Mouse (Mus musculus) hindbrain, postnatal 0 days (tissue): ENCODE results near the gene Ssbp4. TPM values are rescaled to one million over a fixed set of nuclear protein-coding genes. Genes with fewer than 3 reads are reported as not detected.
A peak's percentile ranks its signal among the peaks of the same experiment; 100 is the strongest.

ENCODE experiments used
- ATAC-seq: fragments of 200-750 bp; cut with Nextera tagmentation; 2 replicates; pipeline ENCODE4 v1.8.0; 2017; ENCODE audit warnings: mild to moderate bottlenecking, moderate TSS enrichment, moderate library complexity
- DNase-seq: peaks from one replicate; pipeline ENCODE4 v3.0.0-alpha.2; 2015; ENCODE audit warnings: low spot score
- H3K27ac ChIP-seq: fragments of 300-500 bp; sonication (generic); 2 replicates; pipeline ENCODE4 v1.5.1; 2014; ENCODE audit warnings: mild to moderate bottlenecking
- H3K27me3 ChIP-seq: fragments of 300-500 bp; sonication (generic); 2 replicates; pipeline ENCODE4 v1.6.1; 2014; ENCODE audit warnings: low read length, mixed read lengths; ENCODE audit not compliant: insufficient read depth
- H3K36me3 ChIP-seq: fragments of 300-500 bp; sonication (generic); 2 replicates; pipeline ENCODE4 v1.6.1; 2014; ENCODE audit warnings: low read length, mixed read lengths; ENCODE audit not compliant: insufficient read depth
- H3K4me1 ChIP-seq: fragments of 300-500 bp; sonication (generic); 2 replicates; pipeline ENCODE4 v1.6.1; 2014; ENCODE audit warnings: antibody characterized with exemption, low read length, mixed read lengths; ENCODE audit not compliant: insufficient read depth
- H3K4me2 ChIP-seq: fragments of 300-500 bp; sonication (generic); 2 replicates; pipeline ENCODE4 v1.6.1; 2014; ENCODE audit warnings: low read depth, mild to moderate bottlenecking, low read length, moderate library complexity, mixed read lengths
- H3K4me3 ChIP-seq: fragments of 300-500 bp; sonication (generic); 2 replicates; pipeline ENCODE4 v1.5.1; 2014; ENCODE audit warnings: low read length
- H3K9ac ChIP-seq: fragments of 300-500 bp; sonication (generic); replicated peaks from 2 replicates; pipeline ENCODE4 v1.6.1; 2014; ENCODE audit warnings: mild to moderate bottlenecking, low read length, moderate library complexity, mixed read lengths
- H3K9me3 ChIP-seq: fragments of 300-500 bp; sonication (generic); 2 replicates; pipeline ENCODE4 v1.6.1; 2016; ENCODE audit warnings: low read length, mixed read lengths
- CTCF ChIP-seq: IDR thresholded peaks from 2 replicates; pipeline ENCODE4 v1.5.1; 2016; ENCODE audit warnings: antibody characterized with exemption, control low read depth, low read depth
- WGBS: fragments of 180-500 bp; shearing (Covaris S2); extraction: QIAGEN DNeasy Blood & Tissue Kit; methylation state at CpG from one replicate; pipeline ENCODE4 v1.1.7; 2014; 5-methylcytosine and 5-hydroxymethylcytosine counted together
- polyA plus RNA-seq: library from polyadenylated mRNA; unstranded; fragments of >200 nt; fragmentation: Nextera tagmentation; extraction: Ambion mirVana; gene quantifications from 2 replicates; pipeline ENCODE4 v1.2.1, GENCODE M21; 2015
- total RNA-seq: library from RNA; depleted of rRNA; stranded (reverse); fragments of >200 nt; gene quantifications from 2 replicates; pipeline ENCODE4 v1.2.3, GENCODE M21; 2014

Gene Ssbp4
- total and polyA plus RNA-seq, 2 experiments from 2014 or later: 188 to 248 TPM

DNA sequence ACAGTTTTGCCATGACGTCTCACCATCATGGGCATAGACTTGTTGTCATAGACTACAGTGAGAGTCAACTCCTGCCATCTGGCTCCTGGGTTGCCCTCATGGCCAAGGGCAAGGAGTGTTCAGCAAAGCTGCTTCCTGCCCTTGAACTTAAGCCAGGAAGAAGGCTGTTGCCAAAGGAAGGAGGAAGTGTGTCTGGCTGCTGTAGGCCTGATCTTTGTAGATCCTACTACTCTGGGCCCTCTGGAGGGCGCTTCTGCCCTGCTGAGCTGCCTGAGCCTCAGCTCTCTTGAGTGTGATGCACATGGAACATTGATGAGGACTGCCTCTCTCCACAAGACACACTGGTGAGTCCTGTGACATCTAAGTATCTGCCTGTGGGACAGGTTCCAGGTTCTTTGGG lies 48.6 kb downstream of the Ssbp4 start:
- Histone ChIP-seq H3K27ac (no peak overlapping the region), H3K36me3 (no peaks in the 10 kb centered on the region; the same call in 1 of the 2 replicates), H3K4me3 (no peak overlapping the region), H3K9me3 (no peaks in the 10 kb centered on the region), H3K9ac (no peak overlapping the region), H3K27me3 (no peaks in the 10 kb centered on the region), H3K4me2 (no peak overlapping the region), H3K4me1 (peaks cover 8% of the 10 kb centered on the region; the same call in 1 of the 2 replicates)
- ATAC-seq (peak; percentile 55), DNase-seq (peak; percentile 43)
- WGBS: 48% methylated on average over 2 of the region's 2 CpGs
- TF ChIP-seq CTCF: peak; percentile 47

DNA sequence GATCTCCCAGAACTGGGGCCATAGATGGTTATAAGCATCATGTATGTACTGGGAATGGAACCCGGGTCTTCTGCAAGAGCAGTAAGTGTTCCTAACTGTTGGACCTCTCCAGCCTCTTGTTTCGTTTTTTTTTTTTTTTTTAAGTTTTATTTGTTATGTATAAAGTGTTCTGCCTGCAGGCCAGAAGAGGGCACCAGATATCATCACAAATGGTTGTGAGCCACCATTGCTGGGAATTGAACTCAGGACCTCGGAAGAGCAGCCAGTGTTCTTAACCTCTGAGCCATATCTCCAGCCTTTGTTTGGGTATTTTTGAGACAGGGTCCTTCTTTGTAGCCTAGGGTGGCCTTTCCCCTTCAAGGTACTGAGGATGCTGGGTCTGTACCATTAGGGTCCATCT lies 49.7 kb downstream of the Ssbp4 start:
- no peaks in the 10 kb centered on the region for H3K27me3 ChIP-seq
- H3K9ac ChIP-seq: no peak overlapping the region
- ATAC-seq (no peak), DNase-seq (no peak)
- H3K4me3 ChIP-seq: no peak overlapping the region
- no peak overlapping the region for H3K27ac ChIP-seq
- WGBS: 76% methylated on average over 3 of the region's 3 CpGs
- peak; percentile 29 for TF ChIP-seq CTCF
- H3K36me3 ChIP-seq: no peaks in the 10 kb centered on the region; the same call in 1 of the 2 replicates
- H3K9me3 ChIP-seq: no peaks in the 10 kb centered on the region
- H3K4me1 ChIP-seq: peaks cover 4% of the 10 kb centered on the region
- H3K4me2 ChIP-seq: no peak overlapping the region

GRCm38 (mm10) chr8:70558334-70558733 lies 50.3 kb downstream of the Ssbp4 start:
- Histone ChIP-seq H3K9me3 (no peaks in the 10 kb centered on the region), H3K27ac (no peak overlapping the region), H3K4me2 (no peak overlapping the region), H3K9ac (no peak overlapping the region), H3K27me3 (no peaks in the 10 kb centered on the region), H3K4me1 (peaks cover 11% of the 10 kb centered on the region), H3K4me3 (no peak overlapping the region), H3K36me3 (no peaks in the 10 kb centered on the region; the same call in 1 of the 2 replicates)
- WGBS: 59% methylated on average over 4 of the region's 4 CpGs
- ATAC-seq (no peak), DNase-seq (no peak)
- no peak; the same call in 1 of the 2 replicates for TF ChIP-seq CTCF

- no peak for TF ChIP-seq CTCF
- Histone ChIP-seq H3K27me3 (no peaks in the 10 kb centered on the region), H3K9me3 (no peaks in the 10 kb centered on the region), H3K4me2 (no peak overlapping the region), H3K4me3 (no peak overlapping the region), H3K9ac (no peak overlapping the region), H3K27ac (no peak overlapping the region), H3K4me1 (peaks cover 16% of the 10 kb centered on the region), H3K36me3 (no peaks in the 10 kb centered on the region)
- ATAC-seq (no peak), DNase-seq (no peak)
- 91% methylated on average over 4 of the region's 4 CpGs for WGBS
These were observed 53.5 kb downstream of the Ssbp4 start for GRCm38 (mm10) chr8:70555079-70555747.

GRCm38 (mm10) chr8:70553740-70554139 lies 54.9 kb downstream of the Ssbp4 start:
- DNase-seq (peak; percentile 66), ATAC-seq (peak; percentile 34; the same call in 1 of the 2 replicates)
- Histone ChIP-seq H3K4me2 (no peak overlapping the region), H3K9ac (no peak overlapping the region), H3K4me3 (no peak overlapping the region), H3K4me1 (peaks cover 16% of the 10 kb centered on the region), H3K36me3 (no peaks in the 10 kb centered on the region), H3K27me3 (no peaks in the 10 kb centered on the region), H3K9me3 (no peaks in the 10 kb centered on the region), H3K27ac (peak overlapping the region; percentile 28)
- TF ChIP-seq CTCF: no peak

- H3K36me3 ChIP-seq: no peaks in the 10 kb centered on the region
- H3K27me3 ChIP-seq: no peaks in the 10 kb centered on the region
- no peak overlapping the region for H3K4me3 ChIP-seq
- no peak for DNase-seq
- ATAC-seq: no peak
- no peak overlapping the region for H3K4me2 ChIP-seq
- no peak overlapping the region for H3K27ac ChIP-seq
- H3K4me1 ChIP-seq: peaks cover 16% of the 10 kb centered on the region
- WGBS: 40% methylated on average over 1 of the region's 1 CpGs
- H3K9ac ChIP-seq: no peak overlapping the region
- no peak for TF ChIP-seq CTCF
- H3K9me3 ChIP-seq: no peaks in the 10 kb centered on the region
These were observed 55.8 kb downstream of the Ssbp4 start for GRCm38 (mm10) chr8:70552836-70553235.

- H3K9ac ChIP-seq: no peak overlapping the region
- H3K36me3 ChIP-seq: no peaks in the 10 kb centered on the region
- H3K9me3 ChIP-seq: no peaks in the 10 kb centered on the region
- no peak overlapping the region for H3K4me3 ChIP-seq
- ATAC-seq (no peak), DNase-seq (no peak)
- 74% methylated on average over 3 of the region's 3 CpGs for WGBS
- peaks cover 16% of the 10 kb centered on the region for H3K4me1 ChIP-seq
- no peak overlapping the region for H3K27ac ChIP-seq
- H3K4me2 ChIP-seq: no peak overlapping the region
- H3K27me3 ChIP-seq: no peaks in the 10 kb centered on the region
- TF ChIP-seq CTCF: no peak
These were observed 57.0 kb downstream of the Ssbp4 start for GRCm38 (mm10) chr8:70551558-70552161.
